Mouse (Mus musculus): ENCODE measurements at regions not wholly inside any gene's neighbourhood (a gene's known extent, or its start where the extent isn't known, plus 50 kb on each side); places are given as distances from the start of the nearest gene placed in this dataset.

GRCm38 (mm10) chr14:67158867-67159266, 1149.9 kb upstream of the Gulo start:
- Histone ChIP-seq H3K4me1 (ENCODE audit: control insufficient read depth, insufficient read depth, low read length) (no peaks in the 10 kb centered on the region), H3K4me3 (replicated peaks; ENCODE audit: extremely low read depth, low read depth, low read length) (no peak overlapping the region)
- TF ChIP-seq POLR2A (IDR thresholded peaks at IDR 0.05; ENCODE audit: borderline replicate concordance, extremely low read depth, low read depth, low read length), result no peak
- no peak for TF ChIP-seq CTCF (IDR thresholded peaks at IDR 0.05; ENCODE audit: insufficient read depth, low read length)
- WGBS, result 49% methylated on average over 9 of the region's 9 CpGs
- no peak for DNase-seq

DNA sequence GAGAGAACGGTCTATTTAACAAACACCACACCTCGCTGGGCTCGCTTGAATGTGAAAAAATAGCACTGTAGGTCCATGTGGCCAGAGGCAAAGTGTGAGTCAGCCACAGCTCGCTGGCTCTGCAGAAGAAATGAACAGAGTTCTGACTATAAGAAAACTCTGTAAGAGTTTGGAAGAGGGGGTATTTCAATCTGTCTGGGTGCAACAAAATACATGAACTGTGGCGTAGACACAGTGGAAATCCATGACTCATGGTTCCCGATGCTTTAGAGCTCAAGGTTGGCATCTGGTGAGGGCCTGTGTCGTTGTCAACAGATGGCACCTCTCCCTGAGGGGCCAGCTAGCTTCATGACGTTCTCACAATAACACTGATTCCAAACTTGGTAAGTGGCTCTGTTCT, 1147.4 kb upstream of the Gulo start:
- no peaks in the 10 kb centered on the region for H3K4me1 ChIP-seq (ENCODE audit: control insufficient read depth, insufficient read depth, low read length)
- WGBS, result 66% methylated on average over 8 of the region's 8 CpGs
- no peak overlapping the region for H3K4me3 ChIP-seq (replicated peaks; ENCODE audit: extremely low read depth, low read depth, low read length)
- no peak for TF ChIP-seq POLR2A (IDR thresholded peaks at IDR 0.05; ENCODE audit: borderline replicate concordance, extremely low read depth, low read depth, low read length)
- TF ChIP-seq CTCF (IDR thresholded peaks at IDR 0.05; ENCODE audit: insufficient read depth, low read length), result no peak
- DNase-seq, result no peak

GRCm38 (mm10) chr14:67153621-67154020, 1144.6 kb upstream of the Gulo start:
- DNase-seq, result no peak
- no peak for TF ChIP-seq CTCF (IDR thresholded peaks at IDR 0.05; ENCODE audit: insufficient read depth, low read length)
- TF ChIP-seq POLR2A (IDR thresholded peaks at IDR 0.05; ENCODE audit: borderline replicate concordance, extremely low read depth, low read depth, low read length), result no peak
- WGBS, result 40% methylated on average over 3 of the region's 3 CpGs
- Histone ChIP-seq H3K4me3 (replicated peaks; ENCODE audit: extremely low read depth, low read depth, low read length) (no peak overlapping the region), H3K4me1 (ENCODE audit: control insufficient read depth, insufficient read depth, low read length) (no peaks in the 10 kb centered on the region)

DNA sequence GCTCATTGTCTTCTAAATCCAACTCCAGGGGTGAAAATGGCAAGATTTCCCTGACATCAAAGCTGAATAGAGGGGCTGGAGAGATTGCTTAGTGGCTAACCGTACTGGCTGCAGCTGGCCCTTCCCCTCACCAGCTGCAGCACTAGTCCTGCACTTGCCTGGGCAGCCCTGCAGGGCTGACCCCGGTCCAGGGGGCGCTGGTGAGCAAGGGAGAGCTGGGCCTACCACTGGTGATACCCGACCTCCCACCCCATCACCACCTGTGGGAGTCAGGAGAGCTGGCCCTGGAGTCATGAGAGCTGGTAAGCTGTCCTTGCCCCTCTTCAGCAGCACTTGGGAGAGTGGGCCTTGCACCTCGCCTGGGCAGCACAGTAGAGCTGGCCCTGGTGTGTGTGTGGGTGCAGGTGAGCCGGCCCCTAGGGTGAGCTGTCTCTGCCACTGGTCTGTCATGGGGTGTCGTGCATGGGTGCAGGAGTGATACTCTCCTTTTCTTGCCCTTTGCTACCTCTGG, 1141.0 kb upstream of the Gulo start:
- no peak for TF ChIP-seq CTCF (IDR thresholded peaks at IDR 0.05; ENCODE audit: insufficient read depth, low read length)
- TF ChIP-seq POLR2A (IDR thresholded peaks at IDR 0.05; ENCODE audit: borderline replicate concordance, extremely low read depth, low read depth, low read length), result no peak
- no peak for DNase-seq
- no peaks in the 10 kb centered on the region for H3K4me1 ChIP-seq (ENCODE audit: control insufficient read depth, insufficient read depth, low read length)
- H3K4me3 ChIP-seq (replicated peaks; ENCODE audit: extremely low read depth, low read depth, low read length), result no peak overlapping the region
- 58% methylated on average over 7 of the region's 7 CpGs for WGBS

- no peak overlapping the region for H3K4me3 ChIP-seq (replicated peaks; ENCODE audit: extremely low read depth, low read depth, low read length)
- TF ChIP-seq POLR2A (IDR thresholded peaks at IDR 0.05; ENCODE audit: borderline replicate concordance, extremely low read depth, low read depth, low read length) (no peak), CTCF (IDR thresholded peaks at IDR 0.05; ENCODE audit: insufficient read depth, low read length) (no peak)
- H3K4me1 ChIP-seq (ENCODE audit: control insufficient read depth, insufficient read depth, low read length), result no peaks in the 10 kb centered on the region
- WGBS, result 45% methylated on average over 8 of the region's 8 CpGs
- DNase-seq, result no peak
These were observed 1140.1 kb upstream of the Gulo start for GRCm38 (mm10) chr14:67149091-67149490.

- Histone ChIP-seq H3K4me1 (ENCODE audit: control insufficient read depth, insufficient read depth, low read length) (no peaks in the 10 kb centered on the region), H3K4me3 (replicated peaks; ENCODE audit: extremely low read depth, low read depth, low read length) (peak overlapping the region; percentile 66)
- TF ChIP-seq CTCF (IDR thresholded peaks at IDR 0.05; ENCODE audit: insufficient read depth, low read length) (no peak), POLR2A (IDR thresholded peaks at IDR 0.05; ENCODE audit: borderline replicate concordance, extremely low read depth, low read depth, low read length) (no peak)
- DNase-seq, result no peak
- WGBS, result 42% methylated on average over 12 of the region's 12 CpGs
These were observed 1137.6 kb upstream of the Gulo start for GRCm38 (mm10) chr14:67146602-67147001.

- no peak for DNase-seq
- TF ChIP-seq CTCF (IDR thresholded peaks at IDR 0.05; ENCODE audit: insufficient read depth, low read length), result no peak
- TF ChIP-seq POLR2A (IDR thresholded peaks at IDR 0.05; ENCODE audit: borderline replicate concordance, extremely low read depth, low read depth, low read length), result no peak
- WGBS, result 92% methylated on average over 6 of the region's 6 CpGs
- Histone ChIP-seq H3K4me1 (ENCODE audit: control insufficient read depth, insufficient read depth, low read length) (no peaks in the 10 kb centered on the region), H3K4me3 (replicated peaks; ENCODE audit: extremely low read depth, low read depth, low read length) (no peak overlapping the region)
These were observed 1136.0 kb upstream of the Gulo start for GRCm38 (mm10) chr14:67145046-67145445.

- no peaks in the 10 kb centered on the region for H3K4me1 ChIP-seq (ENCODE audit: control insufficient read depth, insufficient read depth, low read length)
- DNase-seq, result no peak
- H3K4me3 ChIP-seq (replicated peaks; ENCODE audit: extremely low read depth, low read depth, low read length), result no peak overlapping the region
- TF ChIP-seq CTCF (IDR thresholded peaks at IDR 0.05; ENCODE audit: insufficient read depth, low read length) (no peak), POLR2A (IDR thresholded peaks at IDR 0.05; ENCODE audit: borderline replicate concordance, extremely low read depth, low read depth, low read length) (no peak)
- 83% methylated on average over 4 of the region's 4 CpGs for WGBS
These were observed 1135.5 kb upstream of the Gulo start for GRCm38 (mm10) chr14:67144461-67144985.

GRCm38 (mm10) chr14:67143826-67144225, 1134.8 kb upstream of the Gulo start:
- TF ChIP-seq CTCF (IDR thresholded peaks at IDR 0.05; ENCODE audit: insufficient read depth, low read length), result no peak
- no peak for TF ChIP-seq POLR2A (IDR thresholded peaks at IDR 0.05; ENCODE audit: borderline replicate concordance, extremely low read depth, low read depth, low read length)
- DNase-seq, result no peak
- Histone ChIP-seq H3K4me3 (replicated peaks; ENCODE audit: extremely low read depth, low read depth, low read length) (no peak overlapping the region), H3K4me1 (ENCODE audit: control insufficient read depth, insufficient read depth, low read length) (no peaks in the 10 kb centered on the region)
- WGBS, result 82% methylated on average over 6 of the region's 6 CpGs

DNA sequence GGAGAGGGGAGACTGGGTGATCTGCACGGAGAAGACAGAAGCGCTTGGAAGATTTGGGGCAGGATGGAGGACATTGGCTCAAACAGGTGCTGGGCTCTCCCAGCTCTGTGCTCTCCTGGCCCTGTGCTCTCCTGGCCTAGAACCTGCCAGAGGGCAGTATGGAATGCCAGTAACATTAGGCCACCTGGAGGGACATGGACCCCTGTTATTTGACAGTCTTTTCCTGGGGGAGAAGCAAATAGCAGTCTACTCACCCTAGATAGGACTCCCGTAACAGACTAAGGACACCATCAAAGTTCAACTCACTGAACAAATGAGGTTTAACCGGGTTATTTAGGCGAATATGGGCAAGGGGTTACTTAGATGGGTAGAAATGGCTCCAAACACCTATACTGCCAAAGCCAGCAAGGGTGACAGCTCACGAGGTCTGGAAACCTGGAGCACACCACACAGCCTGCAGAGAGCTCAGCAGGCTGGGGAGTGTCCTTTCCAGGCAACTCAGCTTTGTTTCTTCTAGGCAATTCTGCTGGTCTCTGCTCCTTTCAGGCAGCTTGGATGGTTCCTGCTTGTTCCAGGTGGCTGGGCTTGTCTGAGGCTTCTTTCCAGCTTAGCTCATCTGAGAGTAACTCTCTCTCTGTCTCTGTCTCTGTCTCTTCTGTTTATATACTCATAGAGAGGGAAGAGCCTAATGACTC, 1133.7 kb upstream of the Gulo start:
- no peak for TF ChIP-seq CTCF (IDR thresholded peaks at IDR 0.05; ENCODE audit: insufficient read depth, low read length)
- TF ChIP-seq POLR2A (IDR thresholded peaks at IDR 0.05; ENCODE audit: borderline replicate concordance, extremely low read depth, low read depth, low read length), result no peak
- 93% methylated on average over 6 of the region's 6 CpGs for WGBS
- Histone ChIP-seq H3K4me1 (ENCODE audit: control insufficient read depth, insufficient read depth, low read length) (no peaks in the 10 kb centered on the region), H3K4me3 (replicated peaks; ENCODE audit: extremely low read depth, low read depth, low read length) (no peak overlapping the region)
- DNase-seq, result no peak
